ENCODE assay signal across 9 mouse cellular contexts in the genomic region with DNA sequence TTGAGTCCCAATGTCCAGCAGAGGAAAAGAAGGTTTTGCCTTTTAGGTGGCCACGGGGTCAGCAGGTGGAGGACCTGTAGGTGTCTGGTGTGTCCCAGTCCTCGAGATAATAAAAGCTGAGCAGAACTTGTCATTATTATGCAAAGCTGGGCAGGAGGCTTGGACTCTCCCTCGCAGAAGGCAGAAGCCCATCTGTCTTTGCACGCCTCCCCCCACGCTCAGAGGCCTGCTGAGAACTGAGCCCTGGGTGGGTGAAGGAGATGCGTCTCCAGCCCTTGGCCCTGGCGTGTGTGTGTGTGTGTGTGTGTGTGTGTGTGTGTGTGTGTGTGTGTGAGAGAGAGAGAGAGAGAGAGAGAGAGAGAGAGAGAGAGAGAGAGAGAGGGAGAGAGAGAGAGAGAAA. TPM values are rescaled to one million over a fixed set of nuclear protein-coding genes. Genes with fewer than 3 reads are reported as not detected.
A peak's percentile ranks its signal among the peaks of the same experiment; 100 is the strongest.
DNase-seq lines count a peak whose midpoint lies in the region; ATAC-seq and TF ChIP-seq lines count a peak whose summit lies in the region.
"Had no signal": no experiment of that assay in that cellular context is flagged by ENCODE, and none has a peak within 500 bp of the region (broad histone marks: within the 10 kb centered on the region; RNA-seq: fewer than 3 reads in every experiment).

No protein-coding gene starts in this region.

- no peak overlapping the region for H3K27ac ChIP-seq in heart, embryonic 11.5 days (ENCODE audit: low read depth, low read length)
- peak overlapping the region; percentile 94 for H3K27ac ChIP-seq in hindbrain, embryonic 12.5 days
- H3K27ac ChIP-seq in thymus, adult 2 months (ENCODE audit: control insufficient read depth, insufficient read depth, low read length), result no peak overlapping the region

- no peaks in the 10 kb centered on the region; the same call in 1 of the 2 replicates for H3K4me1 ChIP-seq in heart, embryonic 11.5 days (ENCODE audit: control insufficient read depth, insufficient read depth, low read length)
- H3K4me1 ChIP-seq in hindbrain, embryonic 12.5 days, result peaks cover 47% of the 10 kb centered on the region
- no peaks in the 10 kb centered on the region for H3K4me1 ChIP-seq in thymus, adult 2 months (replicated peaks; ENCODE audit: control insufficient read depth, insufficient read depth, low read length)

- 15% methylated on average over 7 of the region's 7 CpGs for WGBS in heart, embryonic 11.5 days (ENCODE audit: insufficient replicate concordance)
- WGBS in hindbrain, embryonic 12.5 days, result 3% methylated on average over 7 of the region's 7 CpGs
- WGBS in thymus, adult 2 months, result 52% methylated on average over 7 of the region's 7 CpGs

- H3K9me3 ChIP-seq in heart, embryonic 11.5 days (replicated peaks; ENCODE audit: control insufficient read depth, low read length), result no peaks in the 10 kb centered on the region
- no peaks in the 10 kb centered on the region for H3K9me3 ChIP-seq in hindbrain, embryonic 12.5 days (replicated peaks)

- H3K9ac ChIP-seq in heart, embryonic 11.5 days (ENCODE audit: low read depth, low read length), result no peak overlapping the region
- peak overlapping the region; percentile 84 for H3K9ac ChIP-seq in hindbrain, embryonic 12.5 days

- peaks cover 24% of the 10 kb centered on the region for H3K27me3 ChIP-seq in heart, embryonic 11.5 days (ENCODE audit: control insufficient read depth, insufficient read depth, low read length)
- H3K27me3 ChIP-seq in hindbrain, embryonic 12.5 days, result peaks cover 9% of the 10 kb centered on the region; the same call in 1 of the 2 replicates
- H3K27me3 ChIP-seq in thymus, adult 2 months (ENCODE audit: control insufficient read depth, insufficient read depth, low read length), result peaks cover 7% of the 10 kb centered on the region; the same call in 1 of the 2 replicates

- TF ChIP-seq POLR2A in thymus, adult 2 months (IDR thresholded peaks at IDR 0.05; ENCODE audit: control insufficient read depth, extremely low read depth, insufficient read depth, low read length, poor library complexity), result no peak

- no peaks in the 10 kb centered on the region for H3K36me3 ChIP-seq in heart, embryonic 11.5 days (ENCODE audit: control insufficient read depth, insufficient read depth, low read length)
- no peaks in the 10 kb centered on the region for H3K36me3 ChIP-seq in hindbrain, embryonic 12.5 days
- no peaks in the 10 kb centered on the region for H3K36me3 ChIP-seq in thymus, adult 2 months (ENCODE audit: control insufficient read depth, insufficient read depth, low read length)

- peak overlapping the region; percentile 59; the same call in 1 of the 2 replicates for H3K4me3 ChIP-seq in heart, embryonic 11.5 days (ENCODE audit: low read depth, low read length)
- H3K4me3 ChIP-seq in hindbrain, embryonic 12.5 days, result peak overlapping the region; percentile 74
- H3K4me3 ChIP-seq in thymus, adult 2 months (ENCODE audit: control insufficient read depth, insufficient read depth, low read length), result no peak overlapping the region

- ATAC-seq in heart, embryonic 11.5 days (replicated peaks; ENCODE audit: insufficient number of reproducible peaks, low FRiP score, low TSS enrichment), result no peak
- peak; percentile 27; the same call in 1 of the 2 replicates for ATAC-seq in hindbrain, embryonic 12.5 days (ENCODE audit: low FRiP score)

- no peak for TF ChIP-seq CTCF in thymus, adult 2 months (IDR thresholded peaks at IDR 0.05; ENCODE audit: borderline replicate concordance, control insufficient read depth, extremely low read depth, insufficient read depth, low read length, poor library complexity)

- DNase-seq in heart, postnatal 25 days (ENCODE audit: low spot score), result no peak
- peak; percentile 50 for DNase-seq in cerebellum, adult 9-11 months
- DNase-seq in neural tube, embryonic 10.5 days (ENCODE audit: extremely low spot score, low spot score), result peak; percentile 42
- DNase-seq in adrenal gland, adult (ENCODE audit: inconsistent age in 2 of 2, low spot score in 1 of 2), result no peak
- DNase-seq in thymus, postnatal 36 days, result no peak
- no peak for DNase-seq in thymus, adult 2 months

- intact Hi-C loops in heart, postnatal 25 days (cut with DNase I), result no loop called here

- peak overlapping the region; percentile 99 for H3K4me2 ChIP-seq in heart, embryonic 11.5 days
- peak overlapping the region; percentile 72 for H3K4me2 ChIP-seq in hindbrain, embryonic 12.5 days (replicated peaks)

RNA-seq across cellular contexts. Expression of a gene that starts 0.7 kb away (rescaled TPM):
- polyA plus RNA-seq in heart, embryonic 11.5 days (2014; fragmentation: Nextera tagmentation; extraction: Ambion mirVana), result 0.21 and 0.23 TPM in 2 replicates
- under 1 TPM; 0.05 to 0.06 TPM for total RNA-seq in heart, postnatal 25 days (2021)
- polyA plus RNA-seq in hindbrain, embryonic 12.5 days (2016; fragmentation: Nextera tagmentation; extraction: Ambion mirVana), result 15.3 and 17.4 TPM in 2 replicates
- 0.87 and 1.5 TPM in 2 replicates for polyA plus RNA-seq in thymus, adult 2 months (2012; rRNA removed)
- polyA plus RNA-seq: C2C12 had no signal

Comparison
In these comparisons a context has a peak if more than half of its experiments do, and no peak if none do; other contexts are left out.
1. DNase-seq: peak in cerebellum, adult 9-11 months (single experiment) and neural tube, embryonic 10.5 days (single experiment); none in heart, postnatal 25 days (single experiment), adrenal gland, adult (0 of 2), thymus, postnatal 36 days (0 of 2) and thymus, adult 2 months (single experiment).